Mouse (Mus musculus) spleen, postnatal 10 days (tissue): Measurements from ENCODE around the gene Aadacl2.

Experiments used
- DNase-seq, 2 experiments: peaks; one replicate each; pipeline ENCODE4 v3.0.0; 2021 to 2022; ENCODE audit warnings: low spot score in 2 of 2

Aadacl2 gene

GRCm38 (mm10) chr3:60006443-60006842, at the start of gene Aadacl2:
TSS of gene Aadacl2 (plus strand) at chr3:60006743.
- DNase-seq: no peak

GRCm38 (mm10) chr3:59970891-59971290, 35.7 kb upstream of the Aadacl2 start:
- DNase-seq: no peak

GRCm38 (mm10) chr3:59974591-59974990, 32.0 kb upstream of the Aadacl2 start:
- no peak for DNase-seq

GRCm38 (mm10) chr3:60003622-60004021, 2.9 kb upstream of the Aadacl2 start:
- DNase-seq: no peak

GRCm38 (mm10) chr3:60025417-60025816, 18.9 kb downstream of the Aadacl2 start, which contains the start of gene Aadac:
TSS of gene Aadac (plus strand) at chr3:60025717.
- DNase-seq: no peak

- DNase-seq: no peak
These were observed 25.0 kb downstream of the Aadacl2 start for GRCm38 (mm10) chr3:60031511-60031910.

- no peak for DNase-seq
These were observed 39.8 kb downstream of the Aadacl2 start for GRCm38 (mm10) chr3:60046221-60046913.

GRCm38 (mm10) chr3:60053231-60053927, 46.8 kb downstream of the Aadacl2 start:
- DNase-seq: no peak

GRCm38 (mm10) chr3:60053931-60054330, 47.4 kb downstream of the Aadacl2 start:
- no peak for DNase-seq

- peak in 1 of 2 experiments; percentile 14 for DNase-seq
These were observed 49.9 kb downstream of the Aadacl2 start for GRCm38 (mm10) chr3:60056451-60056850.

GRCm38 (mm10) chr3:60057070-60057808, 50.7 kb downstream of the Aadacl2 start:
- no peak for DNase-seq

GRCm38 (mm10) chr3:60057809-60058082, 51.2 kb downstream of the Aadacl2 start:
- DNase-seq: no peak
